Mouse (Mus musculus): ENCODE results near the gene Slc44a1. TPM values are rescaled to one million over a fixed set of nuclear protein-coding genes. Genes with fewer than 3 reads are reported as not detected.
A peak's percentile ranks its signal among the peaks of the same experiment; 100 is the strongest.

Gene Slc44a1
- polyA plus RNA-seq, 1 experiment from 2014 or later: 51.5 TPM

DNA sequence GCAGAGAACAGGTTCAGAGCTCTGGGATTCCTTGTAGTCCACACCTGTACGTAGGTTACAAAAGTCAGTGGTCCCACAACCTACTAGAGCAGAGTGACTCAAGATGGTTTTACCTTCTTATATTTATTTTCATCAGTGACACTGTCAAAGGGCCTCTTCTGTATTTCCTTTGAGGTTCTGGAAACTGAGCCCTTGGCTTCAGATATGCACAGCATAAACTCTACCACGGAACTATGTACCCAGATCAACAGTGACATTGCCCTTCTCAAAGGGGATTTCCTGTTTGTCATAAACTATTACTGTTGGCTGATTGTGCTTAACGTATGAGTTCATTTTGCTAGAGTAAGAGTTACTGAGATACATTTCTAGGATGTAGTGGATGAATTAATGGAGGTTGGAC lies 18.3 kb downstream of the Slc44a1 start:
- no peak overlapping the region for H3K4me2 ChIP-seq
- no peak for TF ChIP-seq CTCF (IDR thresholded peaks at IDR 0.05; ENCODE audit: low read depth)
- ATAC-seq (ENCODE audit: insufficient read depth): no peak
- no peak for DNase-seq
- 70% methylated on average over 3 of the region's 3 CpGs for WGBS
- H3K4me3 ChIP-seq (ENCODE audit: low read depth, low read length): no peak overlapping the region
- no peaks in the 10 kb centered on the region for H3K9me3 ChIP-seq (ENCODE audit: low read depth, low read length)
- H3K27ac ChIP-seq (ENCODE audit: low read depth): no peak overlapping the region
- no peak overlapping the region for H3K9ac ChIP-seq
- no peaks in the 10 kb centered on the region for H3K36me3 ChIP-seq (ENCODE audit: insufficient read depth)
- H3K4me1 ChIP-seq (ENCODE audit: insufficient read depth): peaks cover 8% of the 10 kb centered on the region; the same call in 1 of the 2 replicates
- H3K27me3 ChIP-seq (ENCODE audit: insufficient read depth, low read length): no peaks in the 10 kb centered on the region

- H3K27me3 ChIP-seq (ENCODE audit: insufficient read depth, low read length): no peaks in the 10 kb centered on the region
- H3K4me3 ChIP-seq (ENCODE audit: low read depth, low read length): no peak overlapping the region
- no peak overlapping the region for H3K27ac ChIP-seq (ENCODE audit: low read depth)
- no peaks in the 10 kb centered on the region for H3K36me3 ChIP-seq (ENCODE audit: insufficient read depth)
- peaks cover 8% of the 10 kb centered on the region; the same call in 1 of the 2 replicates for H3K4me1 ChIP-seq (ENCODE audit: insufficient read depth)
- no peaks in the 10 kb centered on the region for H3K9me3 ChIP-seq (ENCODE audit: low read depth, low read length)
- TF ChIP-seq CTCF (IDR thresholded peaks at IDR 0.05; ENCODE audit: low read depth): no peak
- H3K4me2 ChIP-seq: no peak overlapping the region
- ATAC-seq (ENCODE audit: insufficient read depth) (no peak), DNase-seq (no peak)
- WGBS: 78% methylated on average over 7 of the region's 7 CpGs
- no peak overlapping the region for H3K9ac ChIP-seq
These were observed 19.5 kb downstream of the Slc44a1 start for GRCm38 (mm10) chr4:53459697-53460096.

- no peaks in the 10 kb centered on the region for H3K9me3 ChIP-seq (ENCODE audit: low read depth, low read length)
- no peak overlapping the region for H3K27ac ChIP-seq (ENCODE audit: low read depth)
- H3K4me2 ChIP-seq: no peak overlapping the region
- H3K27me3 ChIP-seq (ENCODE audit: insufficient read depth, low read length): no peaks in the 10 kb centered on the region
- no peak overlapping the region for H3K4me3 ChIP-seq (ENCODE audit: low read depth, low read length)
- no peak for DNase-seq
- no peak overlapping the region for H3K9ac ChIP-seq
- H3K36me3 ChIP-seq (ENCODE audit: insufficient read depth): no peaks in the 10 kb centered on the region
- TF ChIP-seq CTCF (IDR thresholded peaks at IDR 0.05; ENCODE audit: low read depth): no peak
- 84% methylated on average over 4 of the region's 4 CpGs for WGBS
- ATAC-seq (ENCODE audit: insufficient read depth): no peak
- H3K4me1 ChIP-seq (ENCODE audit: insufficient read depth): peaks cover 8% of the 10 kb centered on the region; the same call in 1 of the 2 replicates
These were observed 20.8 kb downstream of the Slc44a1 start for GRCm38 (mm10) chr4:53461026-53461425.

DNA sequence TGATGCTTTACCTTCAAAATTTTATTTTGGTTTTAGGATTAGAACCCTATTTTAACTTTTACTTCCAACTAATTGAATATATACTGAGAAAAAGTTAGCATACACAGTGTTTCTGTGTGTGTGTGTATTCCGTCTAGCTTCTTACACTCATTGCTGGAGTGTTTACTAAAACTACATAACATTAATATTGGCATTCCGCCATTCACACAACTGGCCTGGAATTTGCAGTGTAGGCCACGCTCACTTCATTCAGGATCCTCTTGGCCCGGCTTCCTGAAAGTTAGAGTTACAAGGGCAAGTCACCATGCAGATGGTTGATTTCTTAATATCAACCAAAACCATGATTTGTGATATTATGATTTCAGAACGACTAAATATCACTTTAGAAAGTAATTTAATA lies 21.9 kb downstream of the Slc44a1 start:
- H3K4me3 ChIP-seq (ENCODE audit: low read depth, low read length): no peak overlapping the region
- H3K9me3 ChIP-seq (ENCODE audit: low read depth, low read length): no peaks in the 10 kb centered on the region
- H3K27me3 ChIP-seq (ENCODE audit: insufficient read depth, low read length): no peaks in the 10 kb centered on the region
- DNase-seq: peak; percentile 87
- H3K4me2 ChIP-seq: no peak overlapping the region
- no peaks in the 10 kb centered on the region for H3K36me3 ChIP-seq (ENCODE audit: insufficient read depth)
- no peak overlapping the region for H3K27ac ChIP-seq (ENCODE audit: low read depth)
- peaks cover 8% of the 10 kb centered on the region; the same call in 1 of the 2 replicates for H3K4me1 ChIP-seq (ENCODE audit: insufficient read depth)
- peak; percentile 67 for ATAC-seq (ENCODE audit: insufficient read depth)
- 27% methylated on average over 5 of the region's 5 CpGs for WGBS
- TF ChIP-seq CTCF (IDR thresholded peaks at IDR 0.05; ENCODE audit: low read depth): no peak
- H3K9ac ChIP-seq: no peak overlapping the region

- no peaks in the 10 kb centered on the region for H3K36me3 ChIP-seq (ENCODE audit: insufficient read depth)
- 58% methylated on average over 18 of the region's 18 CpGs for WGBS
- no peak overlapping the region for H3K4me3 ChIP-seq (ENCODE audit: low read depth, low read length)
- H3K9ac ChIP-seq: no peak overlapping the region
- peak; percentile 15 for DNase-seq
- peak; percentile 62; the same call in 1 of the 2 replicates for ATAC-seq (ENCODE audit: insufficient read depth)
- no peaks in the 10 kb centered on the region for H3K9me3 ChIP-seq (ENCODE audit: low read depth, low read length)
- no peaks in the 10 kb centered on the region for H3K27me3 ChIP-seq (ENCODE audit: insufficient read depth, low read length)
- no peak overlapping the region; the same call in 1 of the 2 replicates for H3K4me2 ChIP-seq
- H3K4me1 ChIP-seq (ENCODE audit: insufficient read depth): peaks cover 8% of the 10 kb centered on the region; the same call in 1 of the 2 replicates
- H3K27ac ChIP-seq (ENCODE audit: low read depth): 0 out of 2 replicates have a peak overlapping the region, but pooled peaks have one; percentile 30
- peak; percentile 9; the same call in 1 of the 2 replicates for TF ChIP-seq CTCF (IDR thresholded peaks at IDR 0.05; ENCODE audit: low read depth)
These were observed 22.5 kb downstream of the Slc44a1 start for GRCm38 (mm10) chr4:53462505-53463251.

- 83% methylated on average over 1 of the region's 1 CpGs for whole genome bisulfite sequencing
- Histone ChIP-seq H3K27ac (ENCODE audit: low read depth) (no peak overlapping the region), H3K27me3 (ENCODE audit: insufficient read depth, low read length) (no peaks in the 10 kb centered on the region), H3K4me3 (ENCODE audit: low read depth, low read length) (no peak overlapping the region), H3K4me2 (no peak overlapping the region), H3K4me1 (ENCODE audit: insufficient read depth) (peaks cover 8% of the 10 kb centered on the region; the same call in 1 of the 2 replicates), H3K9me3 (ENCODE audit: low read depth, low read length) (no peaks in the 10 kb centered on the region), H3K9ac (no peak overlapping the region), H3K36me3 (ENCODE audit: insufficient read depth) (no peaks in the 10 kb centered on the region)
- no peak for DNase-seq
- TF ChIP-seq CTCF (IDR thresholded peaks at IDR 0.05; ENCODE audit: low read depth): no peak
- no peak for ATAC-seq (ENCODE audit: insufficient read depth)
These were observed 25.7 kb downstream of the Slc44a1 start for GRCm38 (mm10) chr4:53465887-53466286.

DNA sequence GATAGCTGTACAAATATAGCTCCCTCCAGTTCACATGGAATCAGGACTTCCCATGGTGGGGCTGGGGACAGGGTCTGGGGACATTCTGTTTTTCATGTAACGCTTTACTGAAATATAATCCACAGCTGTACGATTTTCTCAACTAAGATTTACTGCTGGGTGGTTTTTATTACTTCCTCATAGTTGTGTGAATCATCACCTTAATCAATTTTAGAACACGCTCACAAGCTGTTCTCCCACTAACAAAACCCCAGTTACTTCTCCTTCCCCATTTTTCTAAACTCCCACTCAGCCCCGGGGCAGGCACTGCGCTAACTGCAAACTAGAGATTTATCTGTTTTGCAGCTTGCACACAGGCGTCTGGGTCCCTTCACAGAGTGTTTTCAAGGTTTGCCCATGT lies 28.8 kb downstream of the Slc44a1 start:
- no peak for DNase-seq
- Histone ChIP-seq H3K36me3 (ENCODE audit: insufficient read depth) (no peaks in the 10 kb centered on the region), H3K27ac (ENCODE audit: low read depth) (no peak overlapping the region), H3K4me2 (no peak overlapping the region), H3K4me1 (ENCODE audit: insufficient read depth) (no peaks in the 10 kb centered on the region), H3K27me3 (ENCODE audit: insufficient read depth, low read length) (no peaks in the 10 kb centered on the region), H3K4me3 (ENCODE audit: low read depth, low read length) (no peak overlapping the region), H3K9me3 (ENCODE audit: low read depth, low read length) (no peaks in the 10 kb centered on the region), H3K9ac (no peak overlapping the region)
- no peak for ATAC-seq (ENCODE audit: insufficient read depth)
- WGBS: 66% methylated on average over 6 of the region's 6 CpGs
- no peak for TF ChIP-seq CTCF (IDR thresholded peaks at IDR 0.05; ENCODE audit: low read depth)
